Mouse (Mus musculus): ENCODE results near the gene Treml4. TPM values are rescaled to one million over a fixed set of nuclear protein-coding genes. Genes with fewer than 3 reads are reported as not detected.
A peak's percentile ranks its signal among the peaks of the same experiment; 100 is the strongest.

The Treml4 gene
- polyA plus RNA-seq, 1 experiment from 2014 or later, result not detected

DNA sequence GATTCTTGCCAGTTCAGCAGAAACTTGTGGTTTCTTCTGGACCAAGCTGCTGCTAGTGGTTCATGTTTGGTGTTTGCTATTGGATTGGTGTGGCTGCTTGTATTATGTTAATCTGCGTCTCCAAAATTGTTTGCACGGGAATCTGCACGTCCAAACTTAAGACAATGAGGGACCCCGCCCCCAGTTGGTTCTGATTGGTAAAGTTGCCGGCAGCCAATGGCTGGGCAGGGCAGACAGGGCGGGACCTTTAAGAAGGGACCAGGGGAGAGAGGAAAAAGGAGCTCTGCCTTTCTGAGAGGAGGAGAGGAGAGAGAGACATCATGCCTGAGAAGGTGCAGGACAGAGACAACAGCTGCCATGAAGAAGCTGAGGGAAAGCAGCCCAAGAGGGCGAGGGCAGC lies 11.6 kb downstream of the Treml4 start:
- no peaks in the 10 kb centered on the region for H3K27me3 ChIP-seq (ENCODE audit: control insufficient read depth, insufficient read depth, low read length)
- H3K4me2 ChIP-seq (ENCODE audit: low read depth, low read length), result no peak overlapping the region
- H3K36me3 ChIP-seq (replicated peaks; ENCODE audit: control insufficient read depth, insufficient read depth, low read depth, low read length), result no peaks in the 10 kb centered on the region
- H3K4me3 ChIP-seq (ENCODE audit: low read depth, low read length), result no peak overlapping the region
- no peak overlapping the region for H3K27ac ChIP-seq (replicated peaks; ENCODE audit: low read depth, low read length)
- H3K4me1 ChIP-seq (ENCODE audit: control insufficient read depth, insufficient read depth, low read length), result no peaks in the 10 kb centered on the region
- WGBS, result 69% methylated on average over 7 of the region's 7 CpGs
- H3K9ac ChIP-seq (replicated peaks; ENCODE audit: low read length), result no peak overlapping the region
- no peak for DNase-seq (ENCODE audit: low spot score)
- no peak for ATAC-seq (replicated peaks; ENCODE audit: insufficient number of reproducible peaks, low FRiP score, low TSS enrichment, low read depth)
- no peaks in the 10 kb centered on the region for H3K9me3 ChIP-seq (replicated peaks; ENCODE audit: control insufficient read depth, low read length)

DNA sequence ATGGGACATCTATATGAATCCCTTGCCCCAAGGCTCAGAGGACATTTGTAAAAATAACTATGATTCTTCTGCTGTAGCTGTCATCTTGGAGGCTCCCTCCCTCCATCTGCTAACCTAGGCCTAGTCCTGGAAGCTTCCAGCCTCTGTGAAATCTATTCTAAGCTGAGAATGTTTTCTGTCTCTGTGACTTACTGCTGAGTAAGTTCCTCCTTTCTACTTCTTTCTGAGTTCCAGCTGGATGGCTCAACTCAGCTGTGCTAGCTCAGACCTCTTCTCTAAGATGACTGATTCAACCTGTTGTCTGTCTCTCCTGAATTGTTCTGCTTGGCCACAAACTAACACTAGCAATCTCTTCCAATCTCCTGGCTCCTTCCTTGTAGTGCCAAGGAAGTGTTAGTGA lies 14.3 kb downstream of the Treml4 start:
- no peak overlapping the region for H3K4me3 ChIP-seq (ENCODE audit: low read depth, low read length)
- no peaks in the 10 kb centered on the region for H3K9me3 ChIP-seq (replicated peaks; ENCODE audit: control insufficient read depth, low read length)
- no peak overlapping the region for H3K27ac ChIP-seq (replicated peaks; ENCODE audit: low read depth, low read length)
- no peaks in the 10 kb centered on the region for H3K4me1 ChIP-seq (ENCODE audit: control insufficient read depth, insufficient read depth, low read length)
- no peaks in the 10 kb centered on the region for H3K27me3 ChIP-seq (ENCODE audit: control insufficient read depth, insufficient read depth, low read length)
- ATAC-seq (replicated peaks; ENCODE audit: insufficient number of reproducible peaks, low FRiP score, low TSS enrichment, low read depth) (no peak), DNase-seq (ENCODE audit: low spot score) (no peak)
- H3K4me2 ChIP-seq (ENCODE audit: low read depth, low read length), result no peak overlapping the region
- H3K9ac ChIP-seq (replicated peaks; ENCODE audit: low read length), result no peak overlapping the region
- no peaks in the 10 kb centered on the region for H3K36me3 ChIP-seq (replicated peaks; ENCODE audit: control insufficient read depth, insufficient read depth, low read depth, low read length)

DNA sequence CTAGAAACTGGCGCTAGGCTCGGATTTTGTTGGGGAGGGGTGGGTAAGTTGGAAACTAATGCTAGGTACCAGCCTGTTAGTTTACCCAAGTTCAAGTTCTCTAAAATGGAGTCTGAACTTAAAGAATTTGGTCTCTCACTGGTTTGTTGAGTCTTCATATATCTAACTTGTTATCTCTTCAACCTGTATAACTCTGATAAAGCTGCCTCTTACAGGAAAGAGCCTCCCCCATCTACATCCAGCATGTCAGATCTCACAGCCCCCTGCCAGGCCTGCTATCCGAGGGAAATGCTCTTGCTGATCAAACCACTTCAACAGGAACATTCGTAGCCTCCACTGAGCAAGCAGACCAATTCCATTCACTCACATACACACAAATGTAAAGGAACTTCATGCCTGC lies 14.9 kb downstream of the Treml4 start:
- Histone ChIP-seq H3K36me3 (replicated peaks; ENCODE audit: control insufficient read depth, insufficient read depth, low read depth, low read length) (no peaks in the 10 kb centered on the region), H3K27ac (replicated peaks; ENCODE audit: low read depth, low read length) (no peak overlapping the region), H3K4me1 (ENCODE audit: control insufficient read depth, insufficient read depth, low read length) (no peaks in the 10 kb centered on the region), H3K27me3 (ENCODE audit: control insufficient read depth, insufficient read depth, low read length) (no peaks in the 10 kb centered on the region), H3K4me3 (ENCODE audit: low read depth, low read length) (no peak overlapping the region), H3K9ac (replicated peaks; ENCODE audit: low read length) (no peak overlapping the region), H3K4me2 (ENCODE audit: low read depth, low read length) (no peak overlapping the region), H3K9me3 (replicated peaks; ENCODE audit: control insufficient read depth, low read length) (no peaks in the 10 kb centered on the region)
- no peak for DNase-seq (ENCODE audit: low spot score)
- WGBS, result 83% methylated on average over 4 of the region's 4 CpGs
- ATAC-seq (replicated peaks; ENCODE audit: insufficient number of reproducible peaks, low FRiP score, low TSS enrichment, low read depth), result no peak

DNA sequence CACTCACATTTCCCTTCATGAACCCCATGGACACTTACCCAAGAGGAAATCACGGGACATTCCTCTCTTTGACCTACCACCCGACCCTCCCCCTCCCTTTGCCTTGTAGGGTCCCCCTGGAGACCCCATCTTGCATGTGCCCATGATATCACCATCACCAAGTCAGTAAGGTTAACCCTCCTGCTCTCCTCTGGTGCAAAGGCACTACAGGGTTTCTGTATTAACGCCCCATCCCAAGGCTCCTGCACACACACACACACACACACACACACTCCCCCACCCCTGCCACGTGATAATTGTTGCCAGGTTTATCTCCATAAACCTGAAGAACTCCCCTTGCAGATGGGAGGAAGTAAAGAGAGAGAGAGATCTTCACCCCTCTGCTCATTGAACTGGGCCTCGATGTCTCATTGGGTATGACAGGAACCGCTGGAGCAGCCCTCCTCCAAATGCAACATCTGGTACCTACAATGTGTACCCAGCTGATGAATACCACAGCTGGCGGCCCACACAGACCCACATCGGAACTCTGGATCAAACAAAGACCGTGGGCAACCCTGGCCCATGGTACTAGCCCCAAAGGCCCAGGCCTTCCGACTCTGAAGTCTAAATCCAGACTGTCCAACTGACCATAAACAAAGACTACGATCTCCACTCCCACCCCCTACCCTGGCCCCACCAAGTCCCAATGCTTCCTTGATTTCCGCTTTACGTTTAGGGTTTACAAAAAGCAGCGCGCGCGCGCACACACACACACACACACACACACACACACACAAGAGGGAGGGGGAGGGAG lies 17.0 kb downstream of the Treml4 start:
- Histone ChIP-seq H3K9ac (replicated peaks; ENCODE audit: low read length) (peak overlapping the region; percentile 61), H3K27ac (replicated peaks; ENCODE audit: low read depth, low read length) (no peak overlapping the region; the same call in 1 of the 2 replicates), H3K4me1 (ENCODE audit: control insufficient read depth, insufficient read depth, low read length) (no peaks in the 10 kb centered on the region), H3K27me3 (ENCODE audit: control insufficient read depth, insufficient read depth, low read length) (no peaks in the 10 kb centered on the region), H3K4me3 (ENCODE audit: low read depth, low read length) (peak overlapping the region; percentile 24), H3K4me2 (ENCODE audit: low read depth, low read length) (peak overlapping the region; percentile 44), H3K36me3 (replicated peaks; ENCODE audit: control insufficient read depth, insufficient read depth, low read depth, low read length) (no peaks in the 10 kb centered on the region), H3K9me3 (replicated peaks; ENCODE audit: control insufficient read depth, low read length) (no peaks in the 10 kb centered on the region)
- 24% methylated on average over 18 of the region's 18 CpGs for WGBS
- ATAC-seq (replicated peaks; ENCODE audit: insufficient number of reproducible peaks, low FRiP score, low TSS enrichment, low read depth), result peak; percentile 79
- peak; percentile 34 for DNase-seq (ENCODE audit: low spot score)

DNA sequence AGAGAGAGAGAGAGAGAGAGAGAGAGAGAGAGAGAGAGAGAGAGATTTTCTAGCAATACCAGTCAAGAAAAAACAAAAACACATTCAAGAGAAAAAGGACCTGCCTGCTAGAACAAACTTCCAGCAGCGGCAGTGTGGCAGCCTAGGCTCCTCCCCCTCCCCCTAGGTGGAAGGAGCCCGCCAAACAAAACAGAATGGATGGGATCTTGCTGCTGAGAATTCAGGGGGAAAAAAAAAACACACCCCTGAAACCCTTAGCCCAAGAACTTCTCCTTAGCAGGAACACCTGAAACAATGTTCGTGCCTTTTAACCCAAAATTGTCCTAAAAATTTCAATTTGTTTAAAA lies 17.6 kb downstream of the Treml4 start:
- DNase-seq (ENCODE audit: low spot score) (peak; percentile 79), ATAC-seq (replicated peaks; ENCODE audit: insufficient number of reproducible peaks, low FRiP score, low TSS enrichment, low read depth) (no peak)
- Histone ChIP-seq H3K4me3 (ENCODE audit: low read depth, low read length) (peak overlapping the region; percentile 24), H3K27me3 (ENCODE audit: control insufficient read depth, insufficient read depth, low read length) (no peaks in the 10 kb centered on the region), H3K36me3 (replicated peaks; ENCODE audit: control insufficient read depth, insufficient read depth, low read depth, low read length) (no peaks in the 10 kb centered on the region), H3K27ac (replicated peaks; ENCODE audit: low read depth, low read length) (no peak overlapping the region; the same call in 1 of the 2 replicates), H3K9me3 (replicated peaks; ENCODE audit: control insufficient read depth, low read length) (no peaks in the 10 kb centered on the region), H3K9ac (replicated peaks; ENCODE audit: low read length) (peak overlapping the region; percentile 61), H3K4me2 (ENCODE audit: low read depth, low read length) (peak overlapping the region; percentile 44), H3K4me1 (ENCODE audit: control insufficient read depth, insufficient read depth, low read length) (no peaks in the 10 kb centered on the region)
- WGBS, result 8% methylated on average over 3 of the region's 3 CpGs

DNA sequence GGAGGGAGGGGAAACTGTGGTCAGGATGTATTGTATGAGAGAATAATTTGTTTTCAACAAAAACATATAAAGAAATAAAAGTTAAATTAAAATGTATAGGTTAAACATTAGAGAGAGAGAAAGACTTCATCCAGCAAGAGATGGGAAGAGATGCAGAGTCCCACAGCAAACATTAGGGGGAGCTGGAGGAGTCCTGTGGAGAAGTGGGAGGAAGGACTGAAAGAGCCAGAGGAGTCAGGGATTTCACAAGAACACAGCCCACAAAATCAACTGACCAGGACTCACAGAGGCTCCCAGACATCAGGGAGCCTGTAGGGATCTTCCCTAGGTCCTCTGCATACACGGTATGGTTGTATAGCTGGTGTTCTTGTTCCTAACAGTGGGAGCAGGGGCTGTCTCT lies 22.7 kb downstream of the Treml4 start:
- ATAC-seq (replicated peaks; ENCODE audit: insufficient number of reproducible peaks, low FRiP score, low TSS enrichment, low read depth) (no peak), DNase-seq (ENCODE audit: low spot score) (no peak)
- no peaks in the 10 kb centered on the region for H3K4me1 ChIP-seq (ENCODE audit: control insufficient read depth, insufficient read depth, low read length)
- H3K4me2 ChIP-seq (ENCODE audit: low read depth, low read length), result no peak overlapping the region
- no peaks in the 10 kb centered on the region for H3K27me3 ChIP-seq (ENCODE audit: control insufficient read depth, insufficient read depth, low read length)
- no peaks in the 10 kb centered on the region for H3K36me3 ChIP-seq (replicated peaks; ENCODE audit: control insufficient read depth, insufficient read depth, low read depth, low read length)
- H3K9ac ChIP-seq (replicated peaks; ENCODE audit: low read length), result no peak overlapping the region
- no peak overlapping the region for H3K4me3 ChIP-seq (ENCODE audit: low read depth, low read length)
- WGBS, result 57% methylated on average over 1 of the region's 1 CpGs
- H3K27ac ChIP-seq (replicated peaks; ENCODE audit: low read depth, low read length), result no peak overlapping the region
- no peaks in the 10 kb centered on the region for H3K9me3 ChIP-seq (replicated peaks; ENCODE audit: control insufficient read depth, low read length)

DNA sequence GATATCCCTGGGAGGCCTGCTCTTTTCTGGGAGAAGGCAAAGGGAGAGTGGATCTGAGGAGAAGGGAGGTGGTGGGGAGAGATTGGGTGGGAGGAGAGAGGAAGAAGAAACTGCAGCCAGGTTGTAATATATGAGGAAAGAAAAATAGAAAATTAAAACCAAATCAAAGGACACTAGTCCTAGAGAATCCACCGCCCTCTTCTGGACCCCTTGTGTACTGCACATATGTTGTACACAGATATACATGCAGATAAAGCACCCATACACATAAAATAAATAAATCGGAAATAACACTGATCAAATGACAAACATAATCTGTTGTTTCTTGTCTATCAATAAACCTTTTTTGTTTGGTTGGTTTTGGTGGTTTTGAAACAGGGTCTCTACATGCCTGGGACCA lies 23.2 kb downstream of the Treml4 start:
- no peak overlapping the region for H3K9ac ChIP-seq (replicated peaks; ENCODE audit: low read length)
- 59% methylated on average over 2 of the region's 2 CpGs for WGBS
- H3K36me3 ChIP-seq (replicated peaks; ENCODE audit: control insufficient read depth, insufficient read depth, low read depth, low read length), result no peaks in the 10 kb centered on the region
- DNase-seq (ENCODE audit: low spot score), result no peak
- no peak for ATAC-seq (replicated peaks; ENCODE audit: insufficient number of reproducible peaks, low FRiP score, low TSS enrichment, low read depth)
- no peaks in the 10 kb centered on the region for H3K9me3 ChIP-seq (replicated peaks; ENCODE audit: control insufficient read depth, low read length)
- no peak overlapping the region for H3K4me3 ChIP-seq (ENCODE audit: low read depth, low read length)
- H3K4me2 ChIP-seq (ENCODE audit: low read depth, low read length), result no peak overlapping the region
- H3K27ac ChIP-seq (replicated peaks; ENCODE audit: low read depth, low read length), result no peak overlapping the region
- H3K27me3 ChIP-seq (ENCODE audit: control insufficient read depth, insufficient read depth, low read length), result no peaks in the 10 kb centered on the region
- no peaks in the 10 kb centered on the region for H3K4me1 ChIP-seq (ENCODE audit: control insufficient read depth, insufficient read depth, low read length)

DNA sequence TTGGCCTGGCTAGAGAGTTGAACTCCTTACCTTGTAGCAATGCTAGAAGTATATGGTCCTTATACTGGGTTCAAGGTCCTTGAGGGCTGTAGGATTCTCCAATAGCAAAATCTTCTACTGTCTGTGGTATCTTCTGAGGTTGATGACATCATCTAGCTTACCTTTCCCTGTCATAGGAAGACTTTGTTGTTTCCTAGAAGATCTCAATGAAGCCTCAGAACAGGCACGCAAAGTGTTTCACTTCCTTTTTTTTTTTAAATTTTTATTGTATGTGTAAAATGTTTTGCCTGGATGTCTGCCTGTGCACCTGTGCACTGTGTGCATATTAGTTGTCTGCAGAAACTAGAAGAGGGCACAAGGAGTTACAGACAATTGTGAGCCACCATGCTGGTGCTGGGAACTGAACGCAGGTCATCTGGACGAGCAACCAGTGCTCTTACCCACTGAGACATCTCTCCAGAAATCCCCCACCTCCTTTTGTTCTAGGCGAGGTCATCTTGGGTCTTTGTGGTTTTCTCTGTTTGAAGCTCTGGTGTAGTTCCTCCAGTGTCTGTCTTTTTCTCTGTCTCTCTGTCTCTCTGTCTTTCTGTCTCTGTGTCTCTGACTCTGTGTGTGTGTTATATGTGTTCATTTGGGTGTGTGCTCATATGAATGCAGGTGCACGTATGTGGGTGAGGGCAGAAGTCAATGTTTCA lies 29.6 kb downstream of the Treml4 start:
- H3K9me3 ChIP-seq (replicated peaks; ENCODE audit: control insufficient read depth, low read length), result no peaks in the 10 kb centered on the region
- 84% methylated on average over 5 of the region's 5 CpGs for WGBS
- no peak for DNase-seq (ENCODE audit: low spot score)
- no peak for ATAC-seq (replicated peaks; ENCODE audit: insufficient number of reproducible peaks, low FRiP score, low TSS enrichment, low read depth)
- H3K27ac ChIP-seq (replicated peaks; ENCODE audit: low read depth, low read length), result no peak overlapping the region
- H3K4me3 ChIP-seq (ENCODE audit: low read depth, low read length), result no peak overlapping the region
- H3K4me2 ChIP-seq (ENCODE audit: low read depth, low read length), result no peak overlapping the region
- no peaks in the 10 kb centered on the region for H3K36me3 ChIP-seq (replicated peaks; ENCODE audit: control insufficient read depth, insufficient read depth, low read depth, low read length)
- H3K27me3 ChIP-seq (ENCODE audit: control insufficient read depth, insufficient read depth, low read length), result no peaks in the 10 kb centered on the region
- H3K4me1 ChIP-seq (ENCODE audit: control insufficient read depth, insufficient read depth, low read length), result no peaks in the 10 kb centered on the region
- no peak overlapping the region for H3K9ac ChIP-seq (replicated peaks; ENCODE audit: low read length)
